Mouse (Mus musculus) heart, embryonic 12.5 days (tissue): ENCODE results near the gene Sgpp2. TPM values are rescaled to one million over a fixed set of nuclear protein-coding genes. Genes with fewer than 3 reads are reported as not detected.

Experiments
- ATAC-seq: fragments of 200-750 bp; cut with Nextera tagmentation; 2 replicates; pipeline ENCODE4 v1.8.0; 2017; ENCODE audit warnings: moderate TSS enrichment, moderate library complexity; ENCODE audit not compliant: insufficient number of reproducible peaks, low FRiP score
- H3K27ac ChIP-seq: fragments of 300-500 bp; sonication (generic); 2 replicates; pipeline ENCODE4 v1.5.1; 2016; ENCODE audit warnings: mild to moderate bottlenecking, moderate library complexity; ENCODE audit not compliant: poor library complexity, severe bottlenecking
- H3K27me3 ChIP-seq: fragments of 300-500 bp; sonication (generic); replicated peaks from 2 replicates; pipeline ENCODE4 v1.6.1; 2016; ENCODE audit warnings: mild to moderate bottlenecking, moderate library complexity
- H3K36me3 ChIP-seq: fragments of 300-500 bp; sonication (generic); 2 replicates; pipeline ENCODE4 v1.6.1; 2016; ENCODE audit warnings: mild to moderate bottlenecking, moderate library complexity
- H3K4me1 ChIP-seq: fragments of 300-500 bp; sonication (generic); replicated peaks from 2 replicates; pipeline ENCODE4 v1.6.1; 2016; ENCODE audit warnings: mild to moderate bottlenecking
- H3K4me2 ChIP-seq: fragments of 300-500 bp; sonication (generic); 2 replicates; pipeline ENCODE4 v1.6.1; 2016; ENCODE audit warnings: mild to moderate bottlenecking, moderate library complexity
- H3K4me3 ChIP-seq: fragments of 300-500 bp; sonication (generic); 2 replicates; pipeline ENCODE4 v1.5.1; 2016; ENCODE audit warnings: mild to moderate bottlenecking
- H3K9ac ChIP-seq: fragments of 300-500 bp; sonication (generic); 2 replicates; pipeline ENCODE4 v1.6.1; 2016; ENCODE audit warnings: mild to moderate bottlenecking, moderate library complexity
- H3K9me3 ChIP-seq: fragments of 300-500 bp; sonication (generic); replicated peaks from 2 replicates; pipeline ENCODE4 v1.6.1; 2016; ENCODE audit warnings: mild to moderate bottlenecking, moderate library complexity
- WGBS: fragments of 180-500 bp; shearing (Covaris S2); methylation state at CpG from one replicate; pipeline ENCODE4 v1.1.7; 2016; 5-methylcytosine and 5-hydroxymethylcytosine counted together
- polyA plus RNA-seq: library from polyadenylated mRNA; unstranded; fragments of >200 nt; fragmentation: Nextera tagmentation; extraction: Ambion mirVana; gene quantifications from 2 replicates; pipeline ENCODE4 v1.2.1, GENCODE M21; 2016

The Sgpp2 gene
- polyA plus RNA-seq, 1 experiment from 2014 or later, result 0.14 TPM

DNA sequence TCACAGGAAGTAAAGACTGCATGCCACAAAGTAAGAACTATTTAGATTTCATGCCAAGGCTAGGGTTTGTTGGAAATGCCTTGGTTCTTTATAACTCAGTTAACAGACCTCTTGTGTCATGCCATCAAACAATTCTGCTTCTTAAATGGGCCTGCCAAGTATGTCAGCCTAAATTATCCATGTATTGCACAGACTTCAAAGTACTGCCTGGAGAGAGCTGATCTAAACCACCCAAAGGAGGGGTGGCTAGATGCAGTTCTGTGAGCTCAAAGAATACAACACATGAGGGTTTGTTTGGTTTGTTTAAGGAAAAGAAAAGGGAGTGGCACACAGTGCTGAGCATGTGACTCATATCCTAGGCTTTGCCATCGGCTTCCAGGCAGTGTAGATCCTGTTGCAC is 137.9 kb downstream of the Sgpp2 start:
- Histone ChIP-seq H3K9me3 (no peaks in the 10 kb centered on the region), H3K36me3 (peaks cover 67% of the 10 kb centered on the region), H3K4me1 (0 out of 2 replicates have a peak, but pooled peaks cover 2% of the 10 kb centered on the region), H3K9ac (no peak overlapping the region), H3K4me2 (no peak overlapping the region), H3K27me3 (no peaks in the 10 kb centered on the region), H3K4me3 (no peak overlapping the region), H3K27ac (no peak overlapping the region)
- no peak for ATAC-seq
- WGBS, result 73% methylated on average over 1 of the region's 1 CpGs

- peaks cover 65% of the 10 kb centered on the region for H3K36me3 ChIP-seq
- no peaks in the 10 kb centered on the region for H3K27me3 ChIP-seq
- 85% methylated on average over 12 of the region's 12 CpGs for WGBS
Observed at GRCm38 (mm10) chr1:78451070-78451854, 141.1 kb downstream of the Sgpp2 start.

DNA sequence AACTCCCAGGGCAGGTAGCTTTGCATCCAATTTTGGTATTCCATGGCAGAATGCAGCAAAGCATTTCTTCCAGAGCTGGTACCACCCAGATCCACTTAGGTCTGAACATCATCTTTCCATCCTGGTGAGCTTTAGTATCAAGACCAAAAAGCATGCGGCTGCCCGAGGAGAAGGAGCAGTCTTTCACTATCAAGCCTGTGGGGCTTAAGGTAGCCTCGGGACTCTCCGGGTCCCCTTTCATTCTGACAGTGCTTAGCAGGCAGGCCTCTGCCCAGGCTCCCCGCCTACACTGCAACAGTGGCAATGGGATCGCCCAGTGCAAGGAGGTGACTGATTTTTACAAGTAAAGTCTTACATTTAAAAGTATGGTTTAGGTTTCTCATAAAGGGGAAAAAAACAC is 142.4 kb downstream of the Sgpp2 start:
- H3K27me3 ChIP-seq, result no peaks in the 10 kb centered on the region
- H3K36me3 ChIP-seq, result peaks cover 61% of the 10 kb centered on the region
- H3K27ac ChIP-seq, result no peak overlapping the region
- H3K9me3 ChIP-seq, result no peaks in the 10 kb centered on the region
- no peak overlapping the region for H3K9ac ChIP-seq
- H3K4me3 ChIP-seq, result no peak overlapping the region
- ATAC-seq, result no peak
- 0 out of 2 replicates have a peak, but pooled peaks cover 2% of the 10 kb centered on the region for H3K4me1 ChIP-seq
- H3K4me2 ChIP-seq, result no peak overlapping the region
- 90% methylated on average over 6 of the region's 6 CpGs for WGBS

More at GRCm38 (mm10) chr1:78451070-78451854, 141.1 kb downstream of the Sgpp2 start:
- no peaks in the 10 kb centered on the region for H3K9me3 ChIP-seq
- ATAC-seq, result no peak
- no peak overlapping the region for H3K27ac ChIP-seq
- 0 out of 2 replicates have a peak, but pooled peaks cover 2% of the 10 kb centered on the region for H3K4me1 ChIP-seq
- H3K4me3 ChIP-seq, result no peak overlapping the region
- H3K9ac ChIP-seq, result no peak overlapping the region
- no peak overlapping the region for H3K4me2 ChIP-seq

DNA sequence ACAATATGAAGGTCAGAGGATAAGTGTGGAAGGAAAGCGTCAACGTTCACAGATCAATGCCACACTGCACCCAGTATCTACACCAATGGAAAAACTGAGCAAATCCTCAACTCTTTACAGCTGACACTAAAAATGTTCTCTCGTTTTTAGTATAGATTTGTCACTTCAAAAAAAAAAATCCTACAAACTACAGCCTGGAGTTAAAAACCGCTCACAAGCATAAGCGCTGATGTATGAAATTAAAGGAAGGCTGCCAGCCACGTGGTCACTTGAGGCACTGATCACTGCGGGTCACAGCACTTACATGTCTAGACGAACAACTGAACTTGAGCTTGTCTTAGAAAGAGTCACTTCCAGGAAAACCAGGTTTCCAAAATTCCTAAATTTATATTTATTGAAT is 143.7 kb downstream of the Sgpp2 start:
- Histone ChIP-seq H3K27me3 (no peaks in the 10 kb centered on the region), H3K9me3 (no peaks in the 10 kb centered on the region), H3K27ac (no peak overlapping the region), H3K4me3 (no peak overlapping the region), H3K36me3 (peaks cover 56% of the 10 kb centered on the region), H3K4me2 (no peak overlapping the region), H3K4me1 (no peaks in the 10 kb centered on the region), H3K9ac (no peak overlapping the region)
- no peak for ATAC-seq
- WGBS, result 92% methylated on average over 8 of the region's 8 CpGs

DNA sequence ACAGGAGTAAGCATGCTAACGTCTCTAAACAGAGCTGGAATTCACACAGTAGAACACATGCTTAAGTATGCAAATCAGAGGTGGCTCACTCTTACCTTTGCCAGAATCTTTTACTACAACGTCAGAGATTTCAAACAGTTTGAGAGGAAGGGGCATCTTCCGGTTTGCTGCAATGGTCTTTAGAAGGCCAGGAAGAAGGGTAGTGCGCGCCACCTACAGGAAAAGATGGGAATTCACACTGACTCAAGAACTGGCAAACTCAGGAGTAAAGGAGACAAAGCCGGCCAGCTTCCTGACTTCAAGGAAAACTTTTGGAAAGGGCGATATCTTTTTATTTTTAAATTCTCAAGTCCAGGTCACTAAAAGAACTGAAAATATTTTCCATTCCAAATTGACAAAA is 144.5 kb downstream of the Sgpp2 start:
- no peak for ATAC-seq
- H3K4me3 ChIP-seq, result no peak overlapping the region
- H3K9me3 ChIP-seq, result no peaks in the 10 kb centered on the region
- 36% methylated on average over 7 of the region's 7 CpGs for WGBS
- H3K4me1 ChIP-seq, result no peaks in the 10 kb centered on the region
- peaks cover 60% of the 10 kb centered on the region for H3K36me3 ChIP-seq
- H3K27ac ChIP-seq, result no peak overlapping the region
- H3K9ac ChIP-seq, result no peak overlapping the region
- H3K4me2 ChIP-seq, result no peak overlapping the region
- no peaks in the 10 kb centered on the region for H3K27me3 ChIP-seq

Other genes with a start within 250 kb of the Sgpp2 start
- gene Pax3, start 113.2 kb upstream of the Sgpp2 start, polyA plus RNA-seq, result 0.10 and 0.12 TPM in 2 replicates
- gene Farsb, start 178.6 kb downstream of the Sgpp2 start, polyA plus RNA-seq, result 100 and 105 TPM in 2 replicates
- gene Mogat1, start 200.6 kb downstream of the Sgpp2 start, polyA plus RNA-seq, result not detected in 2 replicates
- 0.10 TPM in 1 of 2 replicates, not detected in the other for gene BC035947, start 201.8 kb downstream of the Sgpp2 start, polyA plus RNA-seq